Mouse (Mus musculus) forebrain, embryonic 13.5 days (tissue): ENCODE data around the gene Zfp1. TPM values are rescaled to one million over a fixed set of nuclear protein-coding genes. Genes with fewer than 3 reads are reported as not detected.
"Not testable (repeated sequence)": the region's sequence is repeated elsewhere in the genome, so short reads cannot be mapped to it uniquely, and the experiment has no call there.

Experiments used
- ATAC-seq: fragments of 200-750 bp; cut with Nextera tagmentation; 2 replicates; pipeline ENCODE4 v1.8.0; 2017
- H3K27ac ChIP-seq: fragments of 300-500 bp; sonication (generic); 2 replicates; pipeline ENCODE4 v1.5.1; 2015; ENCODE audit warnings: inconsistent platforms, mild to moderate bottlenecking, moderate library complexity
- H3K27me3 ChIP-seq: fragments of 300-500 bp; sonication (generic); 2 replicates; pipeline ENCODE4 v1.6.1; 2015; ENCODE audit warnings: mild to moderate bottlenecking, inconsistent platforms
- H3K36me3 ChIP-seq: fragments of 300-500 bp; sonication (generic); 2 replicates; pipeline ENCODE4 v1.6.1; 2015; ENCODE audit warnings: mild to moderate bottlenecking, inconsistent platforms; ENCODE audit not compliant: poor library complexity, severe bottlenecking
- H3K4me1 ChIP-seq: fragments of 300-500 bp; sonication (generic); 2 replicates; pipeline ENCODE4 v1.6.1; 2015; ENCODE audit warnings: inconsistent platforms
- H3K4me2 ChIP-seq: fragments of 300-500 bp; sonication (generic); 2 replicates; pipeline ENCODE4 v1.6.1; 2015; ENCODE audit warnings: inconsistent platforms, mild to moderate bottlenecking, moderate library complexity
- H3K4me3 ChIP-seq: fragments of 300-500 bp; sonication (generic); 2 replicates; pipeline ENCODE4 v1.5.1; 2015; ENCODE audit warnings: mild to moderate bottlenecking, inconsistent platforms
- H3K9ac ChIP-seq: fragments of 300-500 bp; sonication (generic); 2 replicates; pipeline ENCODE4 v1.6.1; 2015; ENCODE audit warnings: mild to moderate bottlenecking, inconsistent platforms
- H3K9me3 ChIP-seq: fragments of 300-500 bp; sonication (generic); replicated peaks from 2 replicates; pipeline ENCODE4 v1.6.1; 2016; ENCODE audit warnings: inconsistent platforms
- WGBS: fragments of 180-500 bp; shearing (Covaris S2); methylation state at CpG from one replicate; pipeline ENCODE4 v1.1.7; 2015; 5-methylcytosine and 5-hydroxymethylcytosine counted together
- polyA plus RNA-seq: library from polyadenylated mRNA; unstranded; fragments of >200 nt; fragmentation: Nextera tagmentation; extraction: Ambion mirVana; gene quantifications from 2 replicates; pipeline ENCODE4 v1.2.1, GENCODE M21; 2015

Zfp1 gene
- polyA plus RNA-seq, 1 experiment from 2014 or later: 27.3 TPM

GRCm38 (mm10) chr8:111626933-111627332 is 16.3 kb upstream of the Zfp1 start:
- 92% methylated on average over 14 of the region's 14 CpGs for WGBS
- H3K4me3 ChIP-seq: no peak overlapping the region
- no peak overlapping the region for H3K4me2 ChIP-seq
- ATAC-seq: no peak
- H3K4me1 ChIP-seq: peaks cover 6% of the 10 kb centered on the region; the same call in 1 of the 2 replicates
- H3K9ac ChIP-seq: no peak overlapping the region
- H3K36me3 ChIP-seq: peaks cover 25% of the 10 kb centered on the region
- no peak overlapping the region for H3K27ac ChIP-seq
- no peaks in the 10 kb centered on the region for H3K9me3 ChIP-seq
- no peaks in the 10 kb centered on the region for H3K27me3 ChIP-seq

GRCm38 (mm10) chr8:111627923-111628322 is 15.3 kb upstream of the Zfp1 start:
- 92% methylated on average over 9 of the region's 9 CpGs for WGBS
- H3K9me3 ChIP-seq: no peaks in the 10 kb centered on the region
- peaks cover 6% of the 10 kb centered on the region; the same call in 1 of the 2 replicates for H3K4me1 ChIP-seq
- H3K9ac ChIP-seq: no peak overlapping the region
- no peak for ATAC-seq
- H3K4me3 ChIP-seq: no peak overlapping the region
- no peaks in the 10 kb centered on the region for H3K27me3 ChIP-seq
- no peak overlapping the region for H3K27ac ChIP-seq
- no peak overlapping the region for H3K4me2 ChIP-seq
- peaks cover 16% of the 10 kb centered on the region for H3K36me3 ChIP-seq

GRCm38 (mm10) chr8:111628401-111628800 is 14.8 kb upstream of the Zfp1 start:
- peaks cover 6% of the 10 kb centered on the region; the same call in 1 of the 2 replicates for H3K4me1 ChIP-seq
- no peaks in the 10 kb centered on the region for H3K9me3 ChIP-seq
- H3K4me2 ChIP-seq: no peak overlapping the region
- ATAC-seq: no peak
- H3K27me3 ChIP-seq: no peaks in the 10 kb centered on the region
- WGBS: 95% methylated on average over 12 of the region's 12 CpGs
- no peak overlapping the region for H3K9ac ChIP-seq
- no peak overlapping the region for H3K4me3 ChIP-seq
- H3K36me3 ChIP-seq: peaks cover 13% of the 10 kb centered on the region
- no peak overlapping the region for H3K27ac ChIP-seq

DNA sequence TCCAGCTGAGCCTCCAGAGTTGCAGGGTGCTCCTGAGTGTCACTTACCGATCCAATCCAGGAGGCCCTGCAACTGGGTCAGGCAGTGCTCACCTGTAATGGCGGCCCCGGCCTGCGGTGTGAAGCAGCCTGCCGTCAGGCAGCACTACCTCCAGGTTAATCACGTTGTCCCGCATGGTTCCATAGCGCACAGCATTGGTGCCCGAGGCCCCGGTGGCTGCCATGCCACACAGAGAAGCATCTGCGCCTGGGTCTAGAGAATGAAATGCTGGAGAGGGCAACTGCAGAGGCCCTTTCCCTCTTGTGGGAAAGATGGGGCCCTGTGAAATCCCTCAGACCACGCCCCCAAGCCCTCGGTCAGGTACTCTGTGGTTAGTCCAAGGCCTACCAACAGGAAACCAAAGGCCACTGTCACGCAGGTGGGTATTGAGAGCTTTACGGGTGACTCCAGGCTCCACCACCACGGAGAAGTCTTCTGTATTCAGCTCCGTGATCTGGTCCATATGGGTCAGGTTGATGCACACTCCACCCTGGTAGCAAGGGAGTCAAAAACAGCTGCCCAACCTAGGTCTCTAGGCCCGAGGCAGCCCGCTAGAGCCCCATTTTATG is 14.2 kb upstream of the Zfp1 start:
- WGBS: 90% methylated on average over 19 of the region's 19 CpGs
- no peak overlapping the region for H3K4me3 ChIP-seq
- H3K9me3 ChIP-seq: no peaks in the 10 kb centered on the region
- H3K4me1 ChIP-seq: peaks cover 6% of the 10 kb centered on the region; the same call in 1 of the 2 replicates
- ATAC-seq: no peak
- H3K27ac ChIP-seq: no peak overlapping the region
- H3K4me2 ChIP-seq: no peak overlapping the region
- no peak overlapping the region for H3K9ac ChIP-seq
- no peaks in the 10 kb centered on the region for H3K27me3 ChIP-seq
- H3K36me3 ChIP-seq: peaks cover 13% of the 10 kb centered on the region

GRCm38 (mm10) chr8:111630105-111630521 is 13.1 kb upstream of the Zfp1 start, which contains the start of gene Ldhd:
Ldhd (minus strand) TSS chr8:111630374.
- peaks cover 6% of the 10 kb centered on the region; the same call in 1 of the 2 replicates for H3K4me1 ChIP-seq
- peak within 1 kb of the TSS; percentile 12; the same call in 1 of the 2 replicates for H3K4me3 ChIP-seq
- no peaks in the 10 kb centered on the region for H3K9me3 ChIP-seq
- WGBS: 29% methylated on average over 13 of the region's 13 CpGs
- peaks cover 13% of the 10 kb centered on the region for H3K36me3 ChIP-seq
- H3K27me3 ChIP-seq: no peaks in the 10 kb centered on the region
- H3K4me2 ChIP-seq: peak within 1 kb of the TSS; percentile 41
- no peak for ATAC-seq
- H3K27ac ChIP-seq: no peak within 1 kb of the TSS
- H3K9ac ChIP-seq: no peak within 1 kb of the TSS

DNA sequence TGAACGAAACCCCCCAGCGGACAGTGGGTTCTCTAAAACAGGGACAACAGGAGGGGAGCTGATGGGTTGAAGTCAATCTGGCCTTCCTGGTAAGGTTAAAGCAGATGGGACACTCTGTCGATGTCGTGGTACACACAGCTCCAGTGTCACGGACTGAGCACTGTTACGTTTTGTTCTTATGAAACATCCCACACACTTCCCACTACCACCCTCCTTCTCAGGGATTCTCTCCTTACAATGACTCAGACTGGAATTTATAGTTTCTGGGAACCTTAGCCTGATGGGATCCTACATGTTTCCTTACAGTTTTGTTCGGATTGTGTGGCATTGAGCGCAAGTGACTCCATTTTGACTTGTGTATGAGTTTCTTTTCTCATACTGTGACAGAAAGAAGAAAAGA is 11.6 kb upstream of the Zfp1 start:
- no peak overlapping the region for H3K9ac ChIP-seq
- H3K27me3 ChIP-seq: no peaks in the 10 kb centered on the region
- ATAC-seq: no peak
- no peak overlapping the region for H3K4me2 ChIP-seq
- peaks cover 6% of the 10 kb centered on the region; the same call in 1 of the 2 replicates for H3K4me1 ChIP-seq
- 90% methylated on average over 8 of the region's 8 CpGs for WGBS
- no peak overlapping the region for H3K27ac ChIP-seq
- peaks cover 10% of the 10 kb centered on the region for H3K36me3 ChIP-seq
- H3K9me3 ChIP-seq: no peaks in the 10 kb centered on the region
- H3K4me3 ChIP-seq: no peak overlapping the region

- ATAC-seq: no peak
- H3K9me3 ChIP-seq: no peaks in the 10 kb centered on the region
- no peak overlapping the region for H3K4me2 ChIP-seq
- 95% methylated on average over 3 of the region's 3 CpGs for WGBS
- no peak overlapping the region for H3K27ac ChIP-seq
- H3K36me3 ChIP-seq: peaks cover 9% of the 10 kb centered on the region; the same call in 1 of the 2 replicates
- no peaks in the 10 kb centered on the region for H3K27me3 ChIP-seq
- H3K4me1 ChIP-seq: peaks cover 6% of the 10 kb centered on the region; the same call in 1 of the 2 replicates
- H3K4me3 ChIP-seq: no peak overlapping the region
- no peak overlapping the region for H3K9ac ChIP-seq
Measured at GRCm38 (mm10) chr8:111632976-111633375, 10.2 kb upstream of the Zfp1 start.

- no peak overlapping the region for H3K4me2 ChIP-seq
- H3K4me3 ChIP-seq: no peak overlapping the region
- ATAC-seq: no peak
- peaks cover 6% of the 10 kb centered on the region for H3K4me1 ChIP-seq
- no peak overlapping the region for H3K27ac ChIP-seq
- H3K9ac ChIP-seq: no peak overlapping the region
- H3K27me3 ChIP-seq: no peaks in the 10 kb centered on the region
- no peaks in the 10 kb centered on the region for H3K36me3 ChIP-seq
- no peaks in the 10 kb centered on the region for H3K9me3 ChIP-seq
Measured at GRCm38 (mm10) chr8:111638086-111638485, 5.1 kb upstream of the Zfp1 start.

GRCm38 (mm10) chr8:111641064-111641463 is 2.1 kb upstream of the Zfp1 start:
- 94% methylated on average over 2 of the region's 2 CpGs for WGBS

DNA sequence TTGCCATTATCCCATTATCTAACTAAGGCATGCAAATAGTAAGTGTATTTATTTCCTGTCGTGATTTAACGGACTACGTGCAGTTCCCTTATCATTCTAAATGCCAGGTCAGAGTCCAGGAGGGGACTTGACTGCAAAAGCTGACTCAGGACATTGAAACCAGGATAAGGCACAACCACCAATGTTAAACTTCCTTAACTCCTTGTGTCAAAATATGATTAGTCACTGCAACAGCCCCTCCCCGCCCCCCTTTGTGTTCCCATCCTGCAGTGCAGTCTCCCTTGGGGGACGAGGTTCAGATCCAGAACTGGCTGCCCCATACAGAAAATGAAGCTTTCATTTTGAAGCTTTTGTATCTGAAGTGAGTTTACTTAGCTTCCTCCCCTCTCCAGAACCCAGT is 705 bp upstream of the Zfp1 start:
- 63% methylated on average over 5 of the region's 5 CpGs for WGBS
- peak overlapping the region; percentile 82 for H3K9ac ChIP-seq
- peak overlapping the region; percentile 68 for H3K4me3 ChIP-seq
- H3K9me3 ChIP-seq: no peaks in the 10 kb centered on the region
- H3K36me3 ChIP-seq: no peaks in the 10 kb centered on the region
- H3K27ac ChIP-seq: no peak overlapping the region
- H3K4me1 ChIP-seq: peaks cover 13% of the 10 kb centered on the region
- ATAC-seq: no peak
- H3K27me3 ChIP-seq: no peaks in the 10 kb centered on the region
- peak overlapping the region; percentile 65 for H3K4me2 ChIP-seq

More at GRCm38 (mm10) chr8:111641064-111641463, 2.1 kb upstream of the Zfp1 start:
- no peaks in the 10 kb centered on the region for H3K36me3 ChIP-seq
- H3K4me2 ChIP-seq: no peak overlapping the region
- no peak overlapping the region for H3K9ac ChIP-seq
- H3K4me3 ChIP-seq: no peak overlapping the region
- no peaks in the 10 kb centered on the region for H3K27me3 ChIP-seq
- no peak overlapping the region for H3K27ac ChIP-seq
- no peaks in the 10 kb centered on the region for H3K9me3 ChIP-seq
- H3K4me1 ChIP-seq: peaks cover 13% of the 10 kb centered on the region
- ATAC-seq: no peak

DNA sequence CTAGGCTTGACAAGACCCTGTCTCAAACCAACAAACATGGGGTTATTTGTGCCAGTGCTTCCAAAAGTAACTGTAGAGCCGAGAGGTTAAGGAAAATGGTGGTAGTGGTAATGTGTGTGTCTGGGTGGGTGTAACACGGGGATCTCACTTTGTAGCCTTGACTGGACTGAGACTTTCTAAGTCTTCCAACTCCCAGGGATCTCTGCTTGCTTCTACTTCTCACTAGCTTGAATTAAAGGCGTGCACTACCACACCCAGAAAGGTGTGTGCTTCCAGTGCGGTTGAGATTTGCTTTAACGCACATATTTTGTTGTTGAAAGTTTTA is 300 bp upstream of the Zfp1 start:
- Histone ChIP-seq H3K9ac (peak overlapping the region; percentile 82), H3K4me1 (peaks cover 13% of the 10 kb centered on the region), H3K9me3 (no peaks in the 10 kb centered on the region), H3K4me2 (peak overlapping the region; percentile 65), H3K27ac (no peak overlapping the region), H3K4me3 (peak overlapping the region; percentile 68), H3K36me3 (no peaks in the 10 kb centered on the region), H3K27me3 (no peaks in the 10 kb centered on the region)
- 13% methylated on average over 5 of the region's 5 CpGs for WGBS
- ATAC-seq: peak; percentile 42

DNA sequence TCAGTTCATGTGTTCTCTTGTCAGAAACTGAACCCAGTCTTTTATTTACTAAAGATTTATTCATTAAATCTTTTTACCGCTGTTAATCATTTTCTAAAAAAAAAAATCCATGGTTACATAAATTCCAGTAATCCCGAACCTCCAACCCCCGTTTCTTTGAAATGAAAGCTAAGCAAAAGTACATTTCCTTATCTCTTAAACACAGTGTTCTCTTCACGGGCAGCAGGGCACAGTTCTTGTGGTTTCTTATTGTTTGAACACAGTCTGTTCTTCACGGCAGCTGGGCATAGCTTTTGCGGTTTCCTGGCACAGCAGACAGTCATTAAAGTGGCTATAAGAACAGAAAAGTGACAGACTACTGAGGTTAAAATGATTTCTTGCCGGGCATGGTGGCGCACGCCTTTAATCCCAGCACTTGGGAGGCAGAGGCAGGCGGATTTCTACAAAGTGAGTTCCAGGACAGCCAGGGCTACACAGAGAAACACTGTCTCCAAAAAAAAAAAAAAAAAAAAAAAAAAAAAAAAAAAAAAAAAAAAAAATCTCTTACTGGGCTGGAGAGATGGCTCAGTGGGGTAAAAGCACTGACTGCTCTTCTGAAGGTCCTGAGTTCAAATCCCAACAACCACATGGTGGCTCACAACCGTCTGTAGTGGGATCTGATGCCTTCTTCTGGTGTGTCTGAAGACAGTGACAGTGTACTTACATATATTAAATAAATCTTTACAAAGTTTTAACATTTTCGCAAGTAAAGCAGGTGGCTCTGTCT is 1.3 kb downstream of the Zfp1 start:
- not testable (repeated sequence) for ATAC-seq, H3K36me3 ChIP-seq, H3K9me3 ChIP-seq, H3K27me3 ChIP-seq
- WGBS: 67% methylated on average over 12 of the region's 12 CpGs
- Histone ChIP-seq H3K27ac (peak overlapping the region; percentile 92), H3K4me2 (peak overlapping the region; percentile 65), H3K4me3 (peak overlapping the region; percentile 68), H3K9ac (peak overlapping the region; percentile 82), H3K4me1 (peaks cover 13% of the 10 kb centered on the region)
